Mouse (Mus musculus) natural killer cell, adult 2 months (primary cell): Measurements from ENCODE around the gene Abcc12.

Experiments
- DNase-seq, 2 experiments: peaks; one replicate each; pipeline ENCODE4 v3.0.0; 2022; ENCODE audit warnings: low spot score in 2 of 2

The Abcc12 gene

DNA sequence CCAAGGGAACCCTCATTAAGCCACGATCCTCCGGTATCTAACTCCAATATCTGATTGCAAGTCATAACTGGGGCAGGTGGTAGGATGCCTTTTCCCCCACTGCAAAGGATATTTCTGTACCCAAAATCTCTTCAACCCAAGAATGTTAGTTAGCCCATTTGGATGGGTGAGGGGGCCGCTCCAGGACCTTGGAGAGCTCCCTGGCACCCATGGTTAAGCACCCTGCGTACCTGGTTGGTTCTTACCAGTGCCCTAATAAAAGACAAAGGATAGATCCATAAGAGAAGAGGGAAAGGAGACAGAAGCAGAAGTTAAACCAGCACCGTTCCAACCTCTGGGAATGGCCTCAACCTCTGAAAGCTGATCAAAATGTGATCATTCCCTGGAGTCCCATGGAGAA lies 67.6 kb downstream of the Abcc12 start:
- DNase-seq: no peak

DNA sequence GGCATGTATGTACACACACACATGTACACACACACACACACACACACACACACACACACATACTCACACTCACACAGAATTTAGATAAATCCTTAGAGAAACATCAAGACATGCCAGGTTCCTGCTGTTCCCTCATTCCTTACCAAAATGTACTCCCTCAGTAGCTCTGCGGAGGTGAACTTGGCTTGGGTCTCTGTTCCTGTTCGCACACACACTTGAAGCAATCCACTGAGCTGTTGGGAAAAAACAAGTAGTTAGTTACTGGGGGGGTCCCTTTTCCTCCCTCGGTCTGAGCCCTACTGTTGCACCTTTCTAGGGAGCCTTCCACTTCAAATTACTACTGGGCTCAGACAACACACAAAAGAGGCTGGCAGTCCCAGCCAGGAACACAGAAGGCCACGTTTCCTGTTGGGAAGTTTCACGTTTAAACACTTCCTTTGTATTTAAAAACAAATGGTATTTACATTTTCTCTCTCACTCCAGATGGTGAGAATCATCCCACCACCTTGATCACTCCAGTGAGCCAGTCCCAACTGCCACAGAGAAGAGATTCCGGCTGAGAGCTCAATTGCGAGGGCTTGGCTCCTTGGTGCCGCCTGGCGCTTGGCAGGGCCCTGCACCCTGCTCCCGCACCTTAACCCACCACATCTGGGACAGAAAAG lies 68.2 kb downstream of the Abcc12 start:
- DNase-seq: no peak

DNA sequence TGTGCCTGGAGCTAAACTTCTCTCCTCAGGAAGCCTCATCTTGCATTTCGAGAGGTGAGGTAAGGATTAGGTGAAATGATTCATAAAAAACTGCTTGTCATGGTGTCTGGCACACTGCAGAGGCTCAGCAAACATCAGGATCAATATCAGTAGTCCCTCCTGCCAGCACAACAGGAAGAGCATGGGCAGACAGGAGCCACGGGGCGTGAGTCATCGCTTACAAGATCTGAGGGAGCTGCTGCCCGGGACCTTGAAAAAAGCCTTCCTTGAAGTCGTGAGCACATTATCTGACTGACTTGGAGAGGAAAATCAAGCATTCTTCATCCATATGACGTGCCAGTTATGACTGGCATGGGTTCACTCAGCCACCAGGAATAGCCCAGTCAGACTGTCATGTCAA lies 79.1 kb downstream of the Abcc12 start:
- no peak for DNase-seq

DNA sequence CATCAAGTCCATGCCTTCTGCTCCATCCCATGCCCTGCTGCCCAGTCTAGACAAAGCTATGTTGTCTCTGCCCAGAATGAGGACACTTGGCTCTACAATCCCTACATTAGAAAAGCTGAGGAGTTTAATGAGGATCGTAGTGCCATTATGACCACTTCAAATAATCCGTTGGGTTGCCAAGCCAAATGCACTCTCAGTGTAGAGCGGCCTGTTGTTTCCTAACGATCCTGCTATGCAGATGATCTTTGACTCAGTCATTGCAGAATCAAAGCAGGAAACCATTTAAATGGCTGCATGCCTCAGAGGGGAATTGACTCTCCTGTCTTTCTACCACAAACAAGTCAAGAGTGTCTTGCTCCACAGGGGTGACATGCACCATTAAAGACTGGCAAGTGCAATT lies 85.4 kb downstream of the Abcc12 start:
- no peak for DNase-seq

DNA sequence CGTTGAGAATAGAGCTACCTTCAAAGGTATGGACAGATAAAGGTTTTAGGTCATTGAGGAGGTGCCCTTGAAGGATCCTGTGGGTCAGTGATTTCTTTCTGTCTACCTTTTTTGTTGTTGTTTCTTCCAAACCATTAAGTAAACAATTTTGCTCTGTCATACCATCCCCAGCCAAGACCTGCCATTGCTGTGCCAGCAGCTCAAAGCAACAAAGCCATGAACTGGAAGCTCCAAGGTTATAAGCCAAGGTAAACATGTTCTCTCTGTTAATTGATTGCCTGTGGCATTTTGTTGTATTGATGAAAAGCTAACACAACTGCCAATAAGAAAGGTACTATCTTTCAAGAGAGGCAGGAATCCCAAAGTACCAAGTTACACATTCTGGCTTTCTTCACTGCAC lies 86.6 kb downstream of the Abcc12 start:
- no peak for DNase-seq

DNA sequence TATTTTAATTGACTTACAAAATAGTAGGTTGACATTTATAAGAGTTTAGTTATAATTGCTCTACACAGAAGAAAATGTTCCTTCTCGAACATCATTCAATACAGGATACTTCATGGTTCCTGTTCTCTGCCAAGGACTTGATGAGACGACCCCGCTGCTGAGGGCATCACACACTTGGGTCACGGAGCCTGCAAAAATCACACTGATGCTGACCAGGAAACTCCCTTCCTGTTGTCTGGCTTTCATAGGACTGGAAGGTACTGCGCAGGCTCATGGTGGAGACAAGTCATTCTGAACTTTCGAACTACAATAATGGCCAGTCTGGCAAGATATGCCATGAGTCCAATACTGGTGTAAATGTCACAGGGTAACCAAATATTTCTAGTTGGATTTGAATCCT lies 95.1 kb downstream of the Abcc12 start:
- DNase-seq: no peak

DNA sequence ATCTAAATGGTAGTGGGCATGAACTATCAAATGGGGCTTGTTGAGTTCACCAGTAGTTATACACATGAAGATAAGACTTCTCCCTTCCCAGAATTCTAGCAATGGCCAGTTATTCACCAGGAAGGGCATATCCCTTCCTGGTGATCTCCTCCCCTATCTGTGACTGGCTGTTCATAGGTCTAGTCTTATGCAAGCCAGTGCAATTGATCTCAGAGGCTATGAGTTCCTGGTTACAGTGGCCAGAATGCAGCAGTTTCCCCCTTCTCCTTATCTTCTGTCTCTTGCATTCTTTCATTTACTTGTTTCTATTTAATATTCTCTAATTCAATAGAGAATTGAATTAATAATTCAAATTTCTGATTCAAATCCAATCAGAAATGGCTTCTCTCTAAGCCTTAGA lies 96.2 kb downstream of the Abcc12 start:
- no peak for DNase-seq

- no peak for DNase-seq
Measured at GRCm38 (mm10) chr8:86482116-86482515, 98.4 kb downstream of the Abcc12 start.

GRCm38 (mm10) chr8:86475711-86476438 lies 104.6 kb downstream of the Abcc12 start:
- no peak for DNase-seq

GRCm38 (mm10) chr8:86474461-86474860 lies 106.0 kb downstream of the Abcc12 start:
- no peak for DNase-seq

DNA sequence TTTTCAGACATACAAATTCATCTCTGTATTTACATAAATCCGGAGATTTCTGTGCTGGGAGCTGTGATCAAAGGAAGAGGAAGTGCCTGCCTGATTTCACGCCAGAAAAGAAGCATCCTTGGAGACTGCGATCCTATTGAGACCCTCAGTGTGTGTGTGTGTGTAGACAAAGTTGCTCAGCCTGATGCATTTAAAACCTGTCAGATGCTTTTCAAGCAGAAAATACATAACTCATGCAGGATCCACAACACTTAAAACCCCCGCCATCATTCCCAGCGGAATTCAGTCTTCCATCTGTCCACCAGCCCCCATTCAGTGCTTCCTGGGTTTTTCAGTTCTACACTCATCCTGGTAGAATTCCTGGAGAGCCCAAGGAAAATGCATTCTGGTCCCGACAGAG lies 107.4 kb downstream of the Abcc12 start:
- no peak for DNase-seq

DNA sequence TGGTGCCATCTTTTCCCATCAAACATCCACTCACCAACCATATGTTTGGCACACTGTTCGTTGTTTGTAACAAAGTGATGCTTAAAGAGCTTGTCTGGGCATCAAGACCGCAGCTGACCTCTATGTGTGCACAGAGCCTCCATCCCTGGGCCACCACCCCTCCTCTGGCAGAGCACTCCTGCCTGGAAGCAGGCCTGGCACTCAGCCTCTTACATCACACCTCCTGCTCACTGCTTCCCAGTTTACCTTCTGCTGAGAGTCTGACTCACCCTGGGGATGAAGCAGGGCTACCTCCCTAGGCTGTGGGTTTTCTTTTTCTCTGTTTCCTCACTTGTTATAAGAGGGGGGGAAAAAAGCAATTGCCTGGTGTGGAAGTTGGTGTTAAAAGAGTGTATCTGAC lies 109.8 kb downstream of the Abcc12 start:
- DNase-seq: no peak

DNA sequence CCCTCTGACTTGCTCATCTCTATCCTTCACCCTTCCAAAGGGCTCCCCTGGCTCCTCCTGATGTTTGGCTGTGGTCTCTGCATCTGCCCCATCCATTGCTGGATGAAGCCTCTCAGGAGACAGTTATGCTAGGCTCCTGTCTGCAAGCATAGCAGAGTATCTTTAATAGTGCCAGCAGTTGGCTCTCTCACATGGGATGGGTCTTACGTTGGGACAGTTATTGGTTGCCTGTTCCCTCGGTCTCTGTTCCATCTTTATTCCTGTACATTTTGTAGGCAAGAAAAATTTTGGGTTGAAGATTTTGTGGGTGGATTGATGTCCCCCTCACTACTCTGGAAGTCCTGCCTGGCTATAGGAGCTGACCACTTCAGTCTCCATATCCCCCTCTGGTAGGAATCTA lies 117.3 kb downstream of the Abcc12 start:
- no peak for DNase-seq

DNA sequence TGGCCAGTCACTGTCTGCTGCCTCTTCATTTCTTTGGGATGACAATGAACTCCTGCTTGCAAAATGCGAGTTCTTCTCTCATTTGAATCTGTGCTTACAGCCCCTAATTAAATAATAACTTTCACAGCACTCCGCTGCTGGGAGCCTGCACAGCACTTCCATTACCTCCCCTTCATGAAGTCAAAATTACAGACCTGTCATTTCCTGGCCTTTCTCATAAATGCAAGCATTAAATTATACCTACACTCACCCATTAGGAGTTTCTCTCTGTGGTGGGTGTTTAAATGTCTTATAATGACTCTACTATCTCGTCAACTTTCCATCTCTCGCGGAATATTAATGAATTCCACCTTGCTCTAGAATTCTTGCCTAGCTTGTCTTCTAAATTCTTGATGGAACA lies 120.1 kb downstream of the Abcc12 start:
- DNase-seq: no peak

- DNase-seq: no peak
Measured at GRCm38 (mm10) chr8:86453697-86454480, 126.6 kb downstream of the Abcc12 start.

DNA sequence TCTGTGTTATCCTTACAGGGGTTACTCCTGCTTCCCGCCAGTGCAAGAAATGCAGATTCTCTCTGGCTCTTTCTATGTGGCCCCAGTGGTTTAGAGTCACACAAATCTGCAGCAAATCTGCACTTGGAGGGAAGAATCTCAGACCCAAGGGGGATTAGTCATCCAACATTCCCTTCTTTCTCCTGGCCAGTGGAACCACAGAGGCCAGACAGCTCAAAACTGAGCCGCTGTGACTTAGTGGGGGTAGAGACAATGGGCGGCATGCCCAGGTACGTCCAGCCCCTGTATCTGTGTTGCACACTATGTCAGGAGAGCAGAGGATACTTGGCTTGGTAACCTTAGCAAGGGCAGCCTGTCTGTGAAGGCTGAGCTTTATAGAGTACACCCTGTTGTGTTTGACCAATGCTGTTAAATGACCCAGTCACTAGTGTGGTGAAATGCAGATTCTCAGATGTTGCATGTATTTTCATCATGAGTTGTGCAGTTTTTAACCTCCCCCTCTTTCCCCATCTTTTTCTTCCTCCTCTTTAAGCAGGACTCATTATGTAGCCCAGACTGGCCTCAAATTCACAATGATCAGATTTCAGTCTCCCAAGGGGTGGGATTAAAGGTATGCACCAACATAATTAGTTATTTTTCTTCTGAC lies 130.5 kb downstream of the Abcc12 start:
- no peak for DNase-seq

DNA sequence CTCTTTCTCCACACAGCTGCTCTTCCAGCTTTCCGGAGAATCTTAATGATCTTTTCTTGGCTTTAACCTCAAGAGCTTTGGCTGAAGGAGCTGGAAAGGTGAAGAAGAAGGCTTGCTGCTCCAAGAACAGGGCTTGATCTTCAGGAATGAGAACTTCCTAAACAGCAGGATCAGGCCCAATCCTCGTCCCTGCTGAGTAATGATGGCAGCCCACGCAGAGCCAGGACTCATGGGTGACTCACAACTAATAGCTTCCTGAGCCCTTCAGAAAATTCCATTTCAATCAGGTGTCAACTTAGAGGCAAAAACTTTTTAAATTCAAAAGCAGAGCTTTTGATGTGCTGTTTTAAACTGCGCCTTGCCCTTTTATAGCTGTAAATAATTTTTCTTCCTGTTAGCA lies 135.0 kb downstream of the Abcc12 start:
- DNase-seq: no peak

- DNase-seq: no peak
Measured at GRCm38 (mm10) chr8:86443744-86444143, 136.7 kb downstream of the Abcc12 start.

- DNase-seq: no peak
Measured at GRCm38 (mm10) chr8:86438983-86439299, 141.5 kb downstream of the Abcc12 start.

- DNase-seq: no peak
Measured at GRCm38 (mm10) chr8:86438133-86438982, 142.1 kb downstream of the Abcc12 start.

- DNase-seq: no peak
Measured at GRCm38 (mm10) chr8:86437418-86437817, 143.1 kb downstream of the Abcc12 start.
